Mouse (Mus musculus) heart, postnatal 0 days (tissue): ENCODE results near the gene Syngap1.

ENCODE experiments used
- CTCF ChIP-seq: IDR thresholded peaks from 2 replicates; pipeline ENCODE4 v1.5.1; 2016; ENCODE audit warnings: antibody characterized with exemption, control low read depth, low read depth
- EP300 ChIP-seq: IDR thresholded peaks from 2 replicates; pipeline ENCODE4 v1.6.1; 2016; ENCODE audit warnings: antibody characterized with exemption, low read depth

DNA sequence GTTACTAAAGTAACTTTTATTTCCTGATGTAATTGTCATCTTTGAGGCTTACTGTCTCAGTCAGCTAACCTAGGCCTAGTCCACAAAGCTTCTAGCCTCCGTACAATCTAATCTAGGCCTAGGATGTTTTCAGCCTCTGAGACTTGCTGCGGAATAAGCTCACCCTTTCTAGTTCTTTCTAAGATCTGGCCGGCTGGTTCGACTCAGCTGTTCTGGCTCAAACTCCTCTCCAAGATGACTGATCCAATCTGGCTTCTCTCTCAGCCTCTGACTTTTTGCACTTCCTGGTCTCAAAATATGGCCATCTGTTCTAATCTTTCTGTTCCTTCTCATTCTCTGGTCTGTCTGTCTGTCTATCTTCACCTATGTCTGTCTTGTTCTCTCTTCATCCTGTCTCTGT lies 42.3 kb downstream of the Syngap1 start:
- no peak for TF ChIP-seq CTCF
- no peak for TF ChIP-seq EP300
